Mouse (Mus musculus): ENCODE results near the gene Slc25a1.

- no peak for TF ChIP-seq CTCF (IDR thresholded peaks at IDR 0.05; ENCODE audit: low read depth)
- no peak for TF ChIP-seq EP300 (IDR thresholded peaks at IDR 0.05; ENCODE audit: low read depth)
Observed at GRCm38 (mm10) chr16:17929631-17930030, 1.6 kb upstream of the Slc25a1 start.
